Mouse (Mus musculus) mouse embryonic stem cell (cell line): ENCODE measurements at regions not wholly inside any gene's neighbourhood (a gene's known extent, or its start where the extent isn't known, plus 50 kb on each side); places are given as distances from the start of the nearest gene placed in this dataset.

Experiments used
- in situ Hi-C, 2 experiments: fragments of 300-500 bp; cut with MboI; formaldehyde crosslinking; loops; 1 replicate in 1 of 2; 3 replicates in 1 of 2; pipeline ENCODE4 v1.14.3; 2019 to 2020; ENCODE audit warnings: low sequenced_read_pairs in 2 of 2, low pct_unique_long_range_greater_than_20kb in 1 of 2, mixed read lengths in 1 of 2; ENCODE audit not compliant: unreplicated experiment in 1 of 2

DNA sequence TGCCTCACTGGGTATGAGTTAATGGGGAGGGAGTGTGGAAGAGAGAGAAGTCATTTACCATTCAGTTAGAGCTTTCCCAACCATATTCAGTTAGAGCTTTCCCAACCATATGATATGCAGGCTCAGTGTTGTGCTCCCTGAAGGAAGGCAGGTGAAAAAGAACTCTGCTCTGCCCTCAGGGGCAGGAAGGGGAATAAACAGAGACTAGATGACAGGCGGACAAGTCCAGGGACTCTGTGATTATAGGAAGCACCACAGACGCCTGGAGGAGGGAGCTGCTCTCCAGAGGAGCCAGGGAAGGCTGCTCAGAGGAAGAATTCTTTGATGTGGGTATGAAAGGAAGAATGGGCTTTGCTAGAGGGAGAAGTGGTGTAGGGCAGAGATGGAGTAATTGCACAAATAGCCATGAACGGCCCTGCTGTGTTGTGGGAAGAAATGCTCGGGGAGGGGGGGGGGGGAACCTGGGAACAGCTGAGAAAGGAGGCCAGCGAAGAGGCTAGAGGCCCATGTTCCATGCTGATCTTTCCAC, 220.3 kb upstream of the Camk1g start:
- in situ Hi-C loops: no loop called here

GRCm38 (mm10) chr1:193588477-193589464, 218.7 kb upstream of the Camk1g start:
- in situ Hi-C loops: loop anchor here in 1 of 2 experiments (10.0 kb wide), 1 partner anchor 84 kb away; no protein-coding TSS in a partner anchor

DNA sequence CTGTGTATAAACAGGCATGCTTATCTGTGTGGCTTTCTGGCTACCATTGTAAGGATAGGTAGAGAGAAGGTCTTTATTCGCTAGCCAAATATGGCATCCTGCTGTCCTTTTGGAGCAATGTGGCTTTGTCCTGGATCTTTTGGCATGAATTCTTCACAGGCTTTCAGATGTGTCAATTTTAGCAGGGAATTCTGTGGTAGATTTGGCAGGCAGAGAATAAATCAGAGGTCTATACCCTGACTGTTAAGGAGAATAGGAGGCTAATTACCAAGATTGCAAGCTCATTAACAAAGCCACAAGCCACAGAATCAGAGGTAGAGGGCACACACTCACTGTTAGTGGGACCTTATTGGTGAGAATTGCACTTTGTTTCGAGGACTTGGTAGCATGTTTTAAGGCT, 217.2 kb upstream of the Camk1g start:
- in situ Hi-C loops: loop anchor here in 1 of 2 experiments (10.0 kb wide), 1 partner anchor 83 kb away; no protein-coding TSS in a partner anchor

DNA sequence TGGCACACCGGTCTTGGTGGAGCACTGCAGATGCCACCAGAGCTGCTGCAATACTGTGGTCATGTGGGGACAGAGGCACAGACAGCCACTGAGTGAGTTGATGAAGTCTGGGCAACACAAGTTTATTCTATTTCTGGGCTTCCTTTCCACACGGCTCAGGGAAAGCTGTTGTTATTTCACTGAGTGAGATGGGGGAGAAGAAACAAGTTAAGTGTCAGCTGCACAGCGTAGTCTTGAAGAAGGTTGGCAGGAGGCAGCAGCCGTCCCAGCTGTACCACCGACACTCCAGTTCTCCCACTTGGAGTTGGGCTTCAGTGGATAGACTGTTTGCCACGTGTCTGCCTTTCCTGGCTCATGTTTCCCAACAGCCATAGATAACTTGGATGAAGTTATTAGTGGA, 216.8 kb upstream of the Camk1g start:
- in situ Hi-C loops: loop anchor here in 1 of 2 experiments (10.0 kb wide), 1 partner anchor 82 kb away; no protein-coding TSS in a partner anchor

DNA sequence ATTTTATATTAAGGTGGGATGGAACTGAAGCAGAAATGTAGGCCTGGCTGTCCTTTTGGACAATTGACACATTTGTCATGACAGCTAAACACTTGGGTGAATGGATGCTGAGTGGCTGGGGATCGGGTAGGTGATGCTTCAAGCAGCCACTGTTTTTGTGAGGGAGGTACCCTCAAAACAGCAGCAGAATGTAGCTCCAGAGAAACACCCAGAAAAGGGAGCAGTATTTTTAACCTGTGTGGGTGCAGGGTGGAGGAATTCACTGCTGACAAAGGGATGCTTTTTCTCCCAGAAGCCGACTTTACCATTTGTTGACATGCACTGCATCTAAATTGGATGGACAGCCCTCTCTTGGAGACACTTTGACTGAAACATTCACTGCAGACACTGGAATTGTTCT, 213.7 kb upstream of the Camk1g start:
- in situ Hi-C loops: loop anchor here (5.0 to 10.0 kb wide), 2 partner anchors 76 to 79 kb away; no protein-coding TSS in a partner anchor

- in situ Hi-C loops: loop anchor here (5.0 to 10.0 kb wide), 2 partner anchors 73 to 76 kb away; no protein-coding TSS in a partner anchor
Observed at GRCm38 (mm10) chr1:193580393-193580792, 210.3 kb upstream of the Camk1g start.

- in situ Hi-C loops: loop anchor here (5.0 to 10.0 kb wide), 2 partner anchors 72 to 75 kb away; no protein-coding TSS in a partner anchor
Observed at GRCm38 (mm10) chr1:193579671-193580070, 209.6 kb upstream of the Camk1g start.

DNA sequence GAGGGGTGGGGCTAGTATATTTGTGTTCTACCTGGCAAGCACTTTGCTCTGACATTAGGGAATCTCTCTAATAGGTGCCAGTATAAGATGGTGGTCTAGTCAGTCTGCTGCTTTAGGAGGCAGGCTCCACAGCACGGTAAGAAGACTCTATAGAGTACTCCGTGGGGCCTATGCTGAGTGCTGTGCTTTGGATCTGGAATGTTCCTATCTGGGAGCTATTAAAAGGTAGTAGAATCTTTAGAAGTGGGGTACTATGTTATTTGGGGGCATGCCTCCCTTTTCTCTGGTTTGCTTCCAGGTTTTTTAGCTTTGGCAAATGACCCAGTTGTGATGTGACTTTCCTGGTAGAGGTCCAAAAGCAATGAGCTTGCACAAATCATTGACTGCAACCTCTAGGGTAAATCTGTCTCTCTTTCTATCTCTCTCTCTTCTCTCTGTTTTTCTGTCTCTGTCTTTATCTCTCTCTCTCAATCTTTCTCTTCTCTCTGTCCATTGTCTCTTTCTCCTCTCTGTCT, 208.6 kb upstream of the Camk1g start:
- in situ Hi-C loops: no loop called here

DNA sequence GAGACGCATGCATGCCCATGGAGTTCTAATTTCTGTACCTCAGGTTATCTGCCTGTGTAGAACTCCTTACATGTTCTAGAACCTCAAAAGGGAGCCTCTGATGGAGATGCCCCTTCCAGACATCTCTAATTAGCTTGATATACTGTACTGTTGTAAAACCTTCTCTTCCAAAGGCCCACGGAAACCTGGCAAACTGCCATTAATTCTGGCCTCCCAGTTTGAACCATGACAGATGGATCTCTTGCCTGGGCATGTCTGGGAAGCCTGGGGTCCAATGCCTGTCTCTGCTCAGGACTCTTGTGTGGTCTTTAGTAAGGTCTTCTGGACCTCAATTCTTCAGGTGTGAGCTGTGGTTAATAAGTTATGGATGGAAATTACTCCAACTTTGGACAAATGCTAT, 207.7 kb upstream of the Camk1g start:
- in situ Hi-C loops: no loop called here

DNA sequence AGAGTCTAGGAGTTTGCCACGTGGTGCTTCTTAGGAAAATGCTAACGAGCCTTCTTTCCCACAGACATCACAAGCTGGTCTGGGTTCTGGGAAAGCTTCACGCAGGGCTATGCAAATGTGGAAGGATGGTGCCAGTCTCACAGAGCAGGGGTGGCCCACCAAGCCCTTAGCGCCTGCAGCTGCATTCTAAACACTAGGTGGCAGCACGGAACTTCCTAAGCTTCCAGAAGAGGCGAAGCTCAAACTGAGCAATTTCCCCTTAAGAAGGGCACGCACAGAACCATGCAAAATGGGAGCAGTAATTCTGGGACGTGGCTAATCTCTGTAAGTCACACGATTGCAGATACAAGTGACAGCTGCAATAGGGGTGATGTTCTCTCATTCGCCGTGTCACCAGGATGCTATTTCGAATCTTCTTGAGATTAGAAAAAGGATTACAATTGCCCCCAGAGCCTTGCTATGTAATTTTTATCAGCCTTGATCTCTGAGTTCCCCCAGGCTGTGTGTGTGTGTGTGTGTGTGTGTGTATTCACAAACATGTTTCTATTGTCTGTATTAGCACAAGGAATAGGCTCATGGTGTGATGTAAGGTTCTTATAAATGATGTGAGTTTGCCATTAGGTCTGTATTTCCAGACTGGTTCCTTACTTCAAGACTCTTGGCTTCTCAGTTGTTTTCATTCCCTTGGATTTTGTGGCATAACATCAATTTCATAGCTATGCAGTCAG, 206.1 kb upstream of the Camk1g start:
- in situ Hi-C loops: no loop called here

GRCm38 (mm10) chr1:193572827-193573226, 202.7 kb upstream of the Camk1g start:
- in situ Hi-C loops: no loop called here

GRCm38 (mm10) chr1:193572411-193572810, 202.3 kb upstream of the Camk1g start:
- in situ Hi-C loops: no loop called here

GRCm38 (mm10) chr1:193571088-193571487, 201.0 kb upstream of the Camk1g start:
- in situ Hi-C loops: no loop called here

- in situ Hi-C loops: no loop called here
Observed at GRCm38 (mm10) chr1:193568586-193569174, 198.6 kb upstream of the Camk1g start.

GRCm38 (mm10) chr1:193567217-193567616, 197.1 kb upstream of the Camk1g start:
- in situ Hi-C loops: no loop called here

DNA sequence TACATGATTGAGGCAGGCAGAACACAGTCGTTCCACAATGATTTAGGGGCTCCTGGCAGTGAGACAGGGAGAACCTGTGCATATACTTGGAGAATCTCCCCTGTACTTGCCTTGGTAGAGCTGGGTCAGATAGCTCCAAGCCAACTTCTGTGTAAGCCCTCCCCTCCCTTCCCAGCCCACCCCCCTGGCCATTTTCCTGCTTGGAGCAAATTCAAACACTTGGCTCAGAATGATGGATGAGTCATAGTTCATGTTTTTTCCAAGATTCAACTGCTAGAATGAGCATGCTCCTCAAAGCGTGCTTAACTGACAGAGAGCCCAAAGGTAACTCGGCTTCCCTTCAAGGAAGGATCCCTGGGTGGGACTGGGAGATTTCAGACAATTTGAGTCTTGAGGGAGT, 194.1 kb upstream of the Camk1g start:
- in situ Hi-C loops: no loop called here

DNA sequence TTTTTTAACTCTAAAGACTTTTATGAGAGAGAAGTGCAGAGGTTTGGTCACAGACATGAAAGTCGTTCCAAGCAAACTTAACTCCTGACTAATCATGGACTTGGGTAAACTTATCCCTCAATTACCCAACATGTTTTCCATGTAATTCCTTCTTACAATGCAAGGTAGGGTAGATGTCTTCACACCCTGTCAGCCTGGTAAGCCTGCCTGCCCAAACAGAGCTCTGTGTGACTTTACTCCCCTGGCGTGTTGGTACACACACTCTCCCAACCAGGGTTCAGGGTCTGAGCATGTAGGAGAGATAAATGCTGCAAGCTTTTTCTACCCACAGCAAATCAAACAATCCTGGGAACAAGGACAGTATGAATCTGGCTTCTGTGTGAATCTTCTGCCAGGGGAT, 192.1 kb upstream of the Camk1g start:
- in situ Hi-C loops: no loop called here

- in situ Hi-C loops: no loop called here
Observed at GRCm38 (mm10) chr1:193558122-193558521, 188.0 kb upstream of the Camk1g start.
